Mouse (Mus musculus): Measurements from ENCODE around the gene Bcat1.

DNA sequence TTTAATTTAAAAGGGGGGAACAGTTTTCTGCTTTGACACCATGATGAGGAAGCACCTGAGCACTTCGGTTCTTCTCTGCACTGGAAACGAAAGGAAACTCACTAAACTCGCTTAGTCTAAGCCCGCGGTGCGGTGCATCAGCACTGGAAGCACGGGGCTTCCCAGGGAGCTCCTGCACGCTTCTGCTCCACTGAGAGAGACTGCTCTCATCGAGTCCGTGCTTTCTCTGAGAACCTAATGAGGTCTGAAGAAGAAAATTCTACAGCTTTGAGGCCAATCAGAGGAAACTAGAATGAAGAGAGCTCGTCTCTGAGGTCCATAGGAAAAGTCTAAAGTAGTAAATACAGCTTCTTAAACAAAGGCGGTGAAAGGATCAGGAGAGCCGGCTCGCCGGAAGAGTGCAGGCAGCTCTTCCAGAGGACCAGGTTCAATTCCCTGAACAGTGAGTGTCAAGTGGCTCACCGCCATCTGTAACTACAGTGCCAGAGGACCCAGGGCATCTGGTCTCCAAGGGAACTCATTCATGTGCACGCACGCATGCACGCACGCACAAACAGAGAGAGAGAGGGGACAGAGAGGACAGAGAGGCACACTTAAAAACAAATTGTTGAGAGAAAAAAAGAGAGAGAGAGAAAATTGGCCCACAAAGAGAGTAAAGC lies 30.9 kb downstream of the Bcat1 start:
- TF ChIP-seq POLR2A (IDR thresholded peaks at IDR 0.05; ENCODE audit: insufficient read length, low read depth), result no peak
- TF ChIP-seq E2F4 (IDR thresholded peaks at IDR 0.05; ENCODE audit: insufficient read depth), result no peak

Measured in myocyte (in vitro differentiated cells).